Mouse (Mus musculus): ENCODE measurements around the gene Saa3. TPM values are rescaled to one million over a fixed set of nuclear protein-coding genes. Genes with fewer than 3 reads are reported as not detected.
A peak's percentile ranks its signal among the peaks of the same experiment; 100 is the strongest.
"Not testable (repeated sequence)": the region's sequence is repeated elsewhere in the genome, so short reads cannot be mapped to it uniquely, and the experiment has no call there.

The Saa3 gene
- not detected for polyA plus RNA-seq (2017; shearing (Covaris generic))

GRCm38 (mm10) chr7:46715600-46715999 lies at the start of gene Saa3:
Gene Saa3 (minus strand): TSS chr7:46715700.
- ATAC-seq = no peak

GRCm38 (mm10) chr7:46764672-46765071 lies 49.2 kb upstream of the Saa3 start:
- ATAC-seq = no peak

- no peak for ATAC-seq
These were observed 47.1 kb upstream of the Saa3 start for GRCm38 (mm10) chr7:46762601-46763000.

GRCm38 (mm10) chr7:46761049-46761795 lies 45.7 kb upstream of the Saa3 start:
- ATAC-seq = no peak

GRCm38 (mm10) chr7:46751490-46751889 lies 36.0 kb upstream of the Saa3 start, which contains the start of gene Saa2:
Gene Saa2 (plus strand): TSS chr7:46751790.
- no peak for ATAC-seq

GRCm38 (mm10) chr7:46748459-46748858 lies 33.0 kb upstream of the Saa3 start:
- ATAC-seq = no peak

- no peak for ATAC-seq
These were observed 30.9 kb upstream of the Saa3 start for GRCm38 (mm10) chr7:46746381-46746780.

- ATAC-seq = no peak
These were observed 30.3 kb upstream of the Saa3 start for GRCm38 (mm10) chr7:46745816-46746215.

- not testable (repeated sequence) for ATAC-seq
These were observed 27.4 kb upstream of the Saa3 start, which contains the start of gene Saa1 for GRCm38 (mm10) chr7:46742880-46743279. Gene Saa1 (minus strand): TSS chr7:46742980.

- ATAC-seq = not testable (repeated sequence)
These were observed 24.5 kb upstream of the Saa3 start for GRCm38 (mm10) chr7:46740041-46740440.

GRCm38 (mm10) chr7:46738561-46739460 lies 23.3 kb upstream of the Saa3 start:
- ATAC-seq = no peak

GRCm38 (mm10) chr7:46734983-46735382 lies 19.5 kb upstream of the Saa3 start:
- no peak for ATAC-seq

- no peak for ATAC-seq
These were observed 17.0 kb upstream of the Saa3 start, which contains the start of gene Saa4 for GRCm38 (mm10) chr7:46732458-46732857. Gene Saa4 (minus strand): TSS chr7:46732603.

GRCm38 (mm10) chr7:46727584-46727983 lies 12.1 kb upstream of the Saa3 start:
- ATAC-seq = no peak

- ATAC-seq = no peak
These were observed 8.9 kb upstream of the Saa3 start for GRCm38 (mm10) chr7:46724396-46724795.

- no peak for ATAC-seq
These were observed 8.3 kb upstream of the Saa3 start for GRCm38 (mm10) chr7:46723849-46724248.

GRCm38 (mm10) chr7:46723354-46723753 lies 7.9 kb upstream of the Saa3 start:
- no peak for ATAC-seq

GRCm38 (mm10) chr7:46720460-46720859 lies 5.0 kb upstream of the Saa3 start:
- no peak for ATAC-seq

- no peak for ATAC-seq
These were observed 4.0 kb upstream of the Saa3 start for GRCm38 (mm10) chr7:46719526-46719925.

- no peak for ATAC-seq
These were observed 3.2 kb upstream of the Saa3 start for GRCm38 (mm10) chr7:46718591-46719270.

GRCm38 (mm10) chr7:46716897-46717296 lies 1.4 kb upstream of the Saa3 start:
- no peak for ATAC-seq

- ATAC-seq = peak; percentile 47
These were observed 982 bp downstream of the Saa3 start for GRCm38 (mm10) chr7:46714518-46714917.

- no peak for ATAC-seq
These were observed 3.2 kb downstream of the Saa3 start for GRCm38 (mm10) chr7:46712250-46712649.

Data from inflammation-experienced regulatory T-cells, adult 6 months (primary cell).